Comparison of ENCODE assay signal across 23 mouse cellular contexts in genomic region chr15:98866501-98866900, GRCm38 (mm10). TPM values are rescaled to one million over a fixed set of nuclear protein-coding genes. Genes with fewer than 3 reads are reported as not detected.
A peak's percentile ranks its signal among the peaks of the same experiment; 100 is the strongest.
DNase-seq lines count a peak whose midpoint lies in the region; ATAC-seq and TF ChIP-seq lines count a peak whose summit lies in the region.
"Had no signal": no experiment of that assay in that cellular context is flagged by ENCODE, and none has a peak within 500 bp of the region (broad histone marks: within the 10 kb centered on the region; RNA-seq: fewer than 3 reads in every experiment).

No protein-coding gene starts in this region.

- intact Hi-C loops in gastrocnemius, adult 2 months (cut with DNase I) = loop anchor here (5.0 kb wide), 1 partner anchor 34 kb away; the partner anchor contains the start of gene Prkag1

- 67% methylated on average over 5 of the region's 5 CpGs for WGBS in heart, embryonic 13.5 days
- WGBS in intestine, embryonic 16.5 days = 75% methylated on average over 5 of the region's 5 CpGs
- 75% methylated on average over 5 of the region's 5 CpGs for WGBS in intestine, postnatal 0 days
- 82% methylated on average over 5 of the region's 5 CpGs for WGBS in lung, embryonic 16.5 days

- H3K4me1 ChIP-seq in heart, embryonic 13.5 days = peaks cover 35% of the 10 kb centered on the region
- H3K4me1 ChIP-seq in intestine, embryonic 16.5 days (ENCODE audit: control insufficient read depth, insufficient read depth, low read length) = peaks cover 22% of the 10 kb centered on the region
- 0 out of 2 replicates have a peak, but pooled peaks cover 4% of the 10 kb centered on the region for H3K4me1 ChIP-seq in intestine, postnatal 0 days (replicated peaks; ENCODE audit: control insufficient read depth, insufficient read depth, low read length)
- peaks cover 31% of the 10 kb centered on the region for H3K4me1 ChIP-seq in lung, embryonic 16.5 days (replicated peaks; ENCODE audit: control insufficient read depth, insufficient read depth, low read length)

- TF ChIP-seq CTCF in gastrocnemius, adult 2 months (IDR thresholded peaks at IDR 0.05) = no peak
- TF ChIP-seq CTCF in intestine, postnatal 0 days (IDR thresholded peaks at IDR 0.05; ENCODE audit: low read depth) = no peak

- peaks cover 56% of the 10 kb centered on the region for H3K36me3 ChIP-seq in heart, embryonic 13.5 days
- peaks cover 23% of the 10 kb centered on the region for H3K36me3 ChIP-seq in intestine, embryonic 16.5 days (ENCODE audit: control insufficient read depth, insufficient read depth, low read length)
- peaks cover 53% of the 10 kb centered on the region for H3K36me3 ChIP-seq in intestine, postnatal 0 days (ENCODE audit: control insufficient read depth, insufficient read depth)
- peaks cover 52% of the 10 kb centered on the region for H3K36me3 ChIP-seq in lung, embryonic 16.5 days (ENCODE audit: control insufficient read depth, insufficient read depth, low read length)

- no peaks in the 10 kb centered on the region for H3K9me3 ChIP-seq in heart, embryonic 13.5 days
- H3K9me3 ChIP-seq in intestine, embryonic 16.5 days (ENCODE audit: control insufficient read depth, low read length) = no peaks in the 10 kb centered on the region
- no peaks in the 10 kb centered on the region for H3K9me3 ChIP-seq in intestine, postnatal 0 days (ENCODE audit: control insufficient read depth)
- H3K9me3 ChIP-seq in lung, embryonic 16.5 days (ENCODE audit: control insufficient read depth, low read length) = no peaks in the 10 kb centered on the region
- H3K9me3 ChIP-seq: embryonic facial prominence, embryonic 10.5 days; embryonic facial prominence, embryonic 12.5 days; forebrain, embryonic 13.5 days; G1E had no signal

- no peak for ATAC-seq in heart, embryonic 13.5 days (ENCODE audit: extremely low read depth, insufficient number of reproducible peaks, low FRiP score, low TSS enrichment)
- ATAC-seq in intestine, embryonic 16.5 days = no peak
- ATAC-seq in intestine, postnatal 0 days = no peak
- ATAC-seq in lung, embryonic 16.5 days (ENCODE audit: low read depth) = no peak
- ATAC-seq: activated CD4-positive, CD25-positive, alpha-beta regulatory T cell, adult 4 months; CD4-positive, CD25-positive, alpha-beta regulatory T cell, adult 4 months; forebrain, embryonic 13.5 days; Patski had no signal

- peak overlapping the region; percentile 100; the same call in 1 of the 2 replicates for H3K9ac ChIP-seq in heart, embryonic 13.5 days
- peak overlapping the region; percentile 11; the same call in 1 of the 2 replicates for H3K9ac ChIP-seq in intestine, embryonic 16.5 days (ENCODE audit: low read depth, low read length)
- no peak overlapping the region for H3K9ac ChIP-seq in intestine, postnatal 0 days (ENCODE audit: low read depth, low read length)
- H3K9ac ChIP-seq in lung, embryonic 16.5 days (ENCODE audit: low read length) = 0 out of 2 replicates have a peak overlapping the region, but pooled peaks have one; percentile 24
- H3K9ac ChIP-seq: embryonic facial prominence, embryonic 12.5 days had no signal

- H3K4me3 ChIP-seq in gastrocnemius, adult 2 months = no peak overlapping the region
- H3K4me3 ChIP-seq in heart, embryonic 13.5 days = no peak overlapping the region
- H3K4me3 ChIP-seq in intestine, embryonic 16.5 days (ENCODE audit: low read length) = no peak overlapping the region
- H3K4me3 ChIP-seq in intestine, postnatal 0 days (ENCODE audit: low read depth, low read length) = no peak overlapping the region
- H3K4me3 ChIP-seq in lung, embryonic 16.5 days (ENCODE audit: low read length) = no peak overlapping the region

- no peaks in the 10 kb centered on the region for H3K27me3 ChIP-seq in heart, embryonic 13.5 days (replicated peaks)
- H3K27me3 ChIP-seq in intestine, embryonic 16.5 days (replicated peaks; ENCODE audit: control insufficient read depth, insufficient read depth, low read length) = no peaks in the 10 kb centered on the region
- H3K27me3 ChIP-seq in intestine, postnatal 0 days (replicated peaks; ENCODE audit: control insufficient read depth, insufficient read depth, low read length) = no peaks in the 10 kb centered on the region
- no peaks in the 10 kb centered on the region for H3K27me3 ChIP-seq in lung, embryonic 16.5 days (ENCODE audit: control insufficient read depth, insufficient read depth, low read depth, low read length)
- H3K27me3 ChIP-seq: CH12.LX; embryonic facial prominence, embryonic 12.5 days; forebrain, embryonic 13.5 days; Patski had no signal

- peak; percentile 15 for DNase-seq in gastrocnemius, adult 2 months
- DNase-seq in gastrocnemius, postnatal 10 days = no peak
- no peak for DNase-seq in heart, adult 8-10 months (ENCODE audit: low spot score)
- no peak for DNase-seq in lung, postnatal 14 days
- DNase-seq: adrenal gland, adult 8-10 months; adrenal gland, postnatal 14 days; adrenal gland, postnatal 36 days; B cell, adult 2 months; cerebellum, adult 11-12 months; cerebellum, adult 9-10 months; cerebellum, postnatal 10 days had no signal

- H3K4me2 ChIP-seq in heart, embryonic 13.5 days = no peak overlapping the region
- no peak overlapping the region for H3K4me2 ChIP-seq in intestine, embryonic 16.5 days (ENCODE audit: low read depth, low read length)
- no peak overlapping the region for H3K4me2 ChIP-seq in intestine, postnatal 0 days (replicated peaks; ENCODE audit: low read depth)
- H3K4me2 ChIP-seq in lung, embryonic 16.5 days (ENCODE audit: low read depth, low read length) = no peak overlapping the region

- no peak overlapping the region for H3K27ac ChIP-seq in gastrocnemius, adult 2 months
- H3K27ac ChIP-seq in heart, embryonic 13.5 days (replicated peaks) = no peak overlapping the region
- H3K27ac ChIP-seq in intestine, embryonic 16.5 days (ENCODE audit: low read length) = no peak overlapping the region
- no peak overlapping the region for H3K27ac ChIP-seq in intestine, postnatal 0 days (ENCODE audit: low read depth, low read length)
- H3K27ac ChIP-seq in lung, embryonic 16.5 days (ENCODE audit: low read length) = no peak overlapping the region
- H3K27ac ChIP-seq: embryonic facial prominence, embryonic 10.5 days; embryonic facial prominence, embryonic 12.5 days; forebrain, embryonic 13.5 days had no signal

RNA-seq across cellular contexts. Expression of gene Kmt2d, which starts 4.5 kb away (rescaled TPM):
- 10 to 100 TPM; 53.6 to 56.3 TPM for total RNA-seq in gastrocnemius, adult 2 months (2021)
- 10 to 100 TPM; 46.9 to 59.9 TPM for total RNA-seq in gastrocnemius, postnatal 10 days (2021)
- polyA plus RNA-seq in heart, embryonic 13.5 days (2015; fragmentation: Nextera tagmentation; extraction: Ambion mirVana) = 8.1 and 8.9 TPM in 2 replicates
- total RNA-seq in heart, adult 8-10 months (2022) = 10 to 100 TPM; 54.7 to 66.1 (median 59.8) TPM
- polyA plus RNA-seq in intestine, embryonic 16.5 days (2015; fragmentation: Nextera tagmentation; extraction: Ambion mirVana) = 7.7 and 7.9 TPM in 2 replicates
- 5.3 and 6.5 TPM in 2 replicates for polyA plus RNA-seq in intestine, postnatal 0 days (2015; fragmentation: Nextera tagmentation; extraction: Ambion mirVana)
- polyA plus RNA-seq in lung, embryonic 16.5 days (2015; fragmentation: Nextera tagmentation; extraction: Ambion mirVana) = 11.9 and 12.7 TPM in 2 replicates

RNA-seq across cellular contexts. Expression of gene Rhebl1, which starts 27.8 kb away (rescaled TPM):
- 1 to 10 TPM in 1 of 2 experiments, under 1 TPM in 1; 0.92 to 2.2 TPM for total RNA-seq in gastrocnemius, adult 2 months (2021)
- total RNA-seq in gastrocnemius, postnatal 10 days (2021) = 1 to 10 TPM; 2.1 to 2.7 TPM
- polyA plus RNA-seq in heart, embryonic 13.5 days (2015; fragmentation: Nextera tagmentation; extraction: Ambion mirVana) = 6.2 and 6.6 TPM in 2 replicates
- 1 to 10 TPM; 1.2 to 2.8 (median 1.9) TPM for total RNA-seq in heart, adult 8-10 months (2022)
- polyA plus RNA-seq in intestine, embryonic 16.5 days (2015; fragmentation: Nextera tagmentation; extraction: Ambion mirVana) = 11.3 and 12.3 TPM in 2 replicates
- 9.4 and 9.7 TPM in 2 replicates for polyA plus RNA-seq in intestine, postnatal 0 days (2015; fragmentation: Nextera tagmentation; extraction: Ambion mirVana)
- polyA plus RNA-seq in lung, embryonic 16.5 days (2015; fragmentation: Nextera tagmentation; extraction: Ambion mirVana) = 9.4 and 12.1 TPM in 2 replicates

RNA-seq across cellular contexts. Expression of gene Dhh, which starts 31.8 kb away (rescaled TPM):
- total RNA-seq in gastrocnemius, adult 2 months (2021) = under 1 TPM; 0.81 to 0.82 TPM
- 1 to 10 TPM; 3.6 to 4.0 TPM for total RNA-seq in gastrocnemius, postnatal 10 days (2021)
- polyA plus RNA-seq in heart, embryonic 13.5 days (2015; fragmentation: Nextera tagmentation; extraction: Ambion mirVana) = 2.1 and 2.3 TPM in 2 replicates
- total RNA-seq in heart, adult 8-10 months (2022) = 1 to 10 TPM in 2 of 4 experiments, under 1 TPM in 2; 0.72 to 1.6 (median 1.0) TPM
- polyA plus RNA-seq in intestine, embryonic 16.5 days (2015; fragmentation: Nextera tagmentation; extraction: Ambion mirVana) = 0.83 and 1.6 TPM in 2 replicates
- 0.88 and 0.93 TPM in 2 replicates for polyA plus RNA-seq in intestine, postnatal 0 days (2015; fragmentation: Nextera tagmentation; extraction: Ambion mirVana)
- 1.4 and 2.4 TPM in 2 replicates for polyA plus RNA-seq in lung, embryonic 16.5 days (2015; fragmentation: Nextera tagmentation; extraction: Ambion mirVana)
- total RNA-seq: CH12.LX had no signal
- polyA plus RNA-seq: CD4-positive, CD25-positive, alpha-beta regulatory T cell, adult 4 months; G1E; Patski had no signal

RNA-seq across cellular contexts. Expression of gene Prkag1, which starts 35.2 kb away (rescaled TPM):
- total RNA-seq in gastrocnemius, adult 2 months (2021) = 10 to 100 TPM; 49.0 to 59.5 TPM
- 10 to 100 TPM; 35.8 to 36.6 TPM for total RNA-seq in gastrocnemius, postnatal 10 days (2021)
- polyA plus RNA-seq in heart, embryonic 13.5 days (2015; fragmentation: Nextera tagmentation; extraction: Ambion mirVana) = 88.3 and 95.1 TPM in 2 replicates
- total RNA-seq in heart, adult 8-10 months (2022) = 100 to 1,000 TPM in 2 of 4 experiments, 10 to 100 TPM in 2; 96.7 to 129 (median 109) TPM
- 92.2 and 94.6 TPM in 2 replicates for polyA plus RNA-seq in intestine, embryonic 16.5 days (2015; fragmentation: Nextera tagmentation; extraction: Ambion mirVana)
- polyA plus RNA-seq in intestine, postnatal 0 days (2015; fragmentation: Nextera tagmentation; extraction: Ambion mirVana) = 67.0 and 67.3 TPM in 2 replicates
- 106 TPM in 2 replicates for polyA plus RNA-seq in lung, embryonic 16.5 days (2015; fragmentation: Nextera tagmentation; extraction: Ambion mirVana)

RNA-seq across cellular contexts. Expression of gene Lmbr1l, which starts 51.5 kb away (rescaled TPM):
- total RNA-seq in gastrocnemius, adult 2 months (2021) = 1 to 10 TPM; 5.2 to 6.9 TPM
- total RNA-seq in gastrocnemius, postnatal 10 days (2021) = 1 to 10 TPM; 8.1 to 9.9 TPM
- polyA plus RNA-seq in heart, embryonic 13.5 days (2015; fragmentation: Nextera tagmentation; extraction: Ambion mirVana) = 13.5 and 15.0 TPM in 2 replicates
- 10 to 100 TPM in 2 of 4 experiments, 1 to 10 TPM in 2; 7.3 to 12.2 (median 10.0) TPM for total RNA-seq in heart, adult 8-10 months (2022)
- polyA plus RNA-seq in intestine, embryonic 16.5 days (2015; fragmentation: Nextera tagmentation; extraction: Ambion mirVana) = 20.4 and 23.6 TPM in 2 replicates
- 27.0 and 30.6 TPM in 2 replicates for polyA plus RNA-seq in intestine, postnatal 0 days (2015; fragmentation: Nextera tagmentation; extraction: Ambion mirVana)
- polyA plus RNA-seq in lung, embryonic 16.5 days (2015; fragmentation: Nextera tagmentation; extraction: Ambion mirVana) = 15.7 and 17.3 TPM in 2 replicates
